Mouse (Mus musculus) heart, postnatal 0 days (tissue): ENCODE results near the gene Clec2g.
"Not testable (repeated sequence)": the region's sequence is repeated elsewhere in the genome, so short reads cannot be mapped to it uniquely, and the experiment has no call there.

Experiments
- CTCF ChIP-seq: IDR thresholded peaks from 2 replicates; pipeline ENCODE4 v1.5.1; 2016; ENCODE audit warnings: antibody characterized with exemption, control low read depth, low read depth
- EP300 ChIP-seq: IDR thresholded peaks from 2 replicates; pipeline ENCODE4 v1.6.1; 2016; ENCODE audit warnings: antibody characterized with exemption, low read depth

DNA sequence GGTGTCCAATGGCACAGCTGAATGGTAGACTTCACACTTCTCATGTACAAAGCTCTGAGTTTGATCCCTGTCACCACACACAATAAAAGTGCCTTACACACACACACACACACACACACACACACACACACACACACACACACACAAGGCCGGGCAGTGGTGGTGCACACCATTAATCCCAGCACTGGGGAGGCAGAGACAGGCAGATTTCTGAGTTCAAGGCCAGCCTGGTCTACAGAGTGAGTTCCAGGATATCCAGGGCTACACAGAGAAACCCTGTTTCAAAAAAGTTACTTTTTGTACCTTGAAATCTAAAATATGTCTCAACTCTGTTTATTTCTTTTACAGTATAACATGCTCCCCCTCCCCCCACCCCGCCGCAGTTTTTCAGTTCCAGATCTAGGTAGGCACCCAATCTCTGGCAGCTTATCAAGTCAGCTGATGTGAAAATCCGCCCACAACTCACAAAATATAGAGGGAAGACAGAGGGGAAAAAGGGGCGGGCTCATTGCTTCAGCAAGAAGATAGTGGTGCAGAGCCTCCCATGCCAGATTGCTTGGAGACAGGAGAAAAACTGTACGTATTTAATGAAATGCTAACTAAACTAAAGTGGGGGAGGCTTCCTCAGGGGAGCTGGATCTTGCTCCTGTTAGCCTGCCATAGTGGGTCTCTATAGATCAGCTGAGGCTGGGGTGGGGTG is 46.9 kb upstream of the Clec2g start, which contains the start of gene Clec2i:
- not testable (repeated sequence) for TF ChIP-seq CTCF, EP300
